Mouse (Mus musculus) liver, embryonic 11.5 days (tissue): ENCODE measurements around the gene Ppox. TPM values are rescaled to one million over a fixed set of nuclear protein-coding genes. Genes with fewer than 3 reads are reported as not detected.

Source experiments
- ATAC-seq: fragments of 200-750 bp; cut with Nextera tagmentation; replicated peaks from 2 replicates; pipeline ENCODE4 v1.8.0; 2017; ENCODE audit warnings: moderate number of reproducible peaks, mild to moderate bottlenecking, moderate TSS enrichment, moderate library complexity; ENCODE audit not compliant: low FRiP score
- DNase-seq: peaks from one replicate; pipeline ENCODE4 v3.0.0-alpha.2; 2017; ENCODE audit warnings: low spot score
- H3K27ac ChIP-seq: fragments of 300-500 bp; sonication (generic); 2 replicates; pipeline ENCODE4 v1.5.1; 2014; ENCODE audit warnings: mild to moderate bottlenecking, low read depth, low read length, control low read depth
- H3K27me3 ChIP-seq: fragments of 300-500 bp; sonication (generic); replicated peaks from 2 replicates; pipeline ENCODE4 v1.6.1; 2014; ENCODE audit warnings: low read length, mixed read lengths; ENCODE audit not compliant: control insufficient read depth, insufficient read depth
- H3K36me3 ChIP-seq: fragments of 300-500 bp; sonication (generic); 2 replicates; pipeline ENCODE4 v1.6.1; 2014; ENCODE audit warnings: mild to moderate bottlenecking, low read length, moderate library complexity, mixed read lengths; ENCODE audit not compliant: control insufficient read depth, insufficient read depth
- H3K4me1 ChIP-seq: fragments of 300-500 bp; sonication (generic); replicated peaks from 2 replicates; pipeline ENCODE4 v1.6.1; 2014; ENCODE audit warnings: low read length, mixed read lengths; ENCODE audit not compliant: control insufficient read depth, insufficient read depth
- H3K4me2 ChIP-seq: fragments of 300-500 bp; sonication (generic); 2 replicates; pipeline ENCODE4 v1.6.1; 2014; ENCODE audit warnings: mild to moderate bottlenecking, control low read depth, moderate library complexity
- H3K4me3 ChIP-seq: fragments of 300-500 bp; sonication (generic); 2 replicates; pipeline ENCODE4 v1.5.1; 2014; ENCODE audit warnings: low read depth, low read length, control low read depth
- H3K9ac ChIP-seq: fragments of 300-500 bp; sonication (generic); 2 replicates; pipeline ENCODE4 v1.6.1; 2014; ENCODE audit warnings: low read depth, low read length, control low read depth
- H3K9me3 ChIP-seq: fragments of 300-500 bp; sonication (generic); 2 replicates; pipeline ENCODE4 v1.6.1; 2016; ENCODE audit warnings: low read length, inconsistent platforms, mixed read lengths; ENCODE audit not compliant: control insufficient read depth
- WGBS: fragments of 180-500 bp; shearing (Covaris S2); extraction: QIAGEN DNeasy Blood & Tissue Kit; methylation state at CpG from one replicate; pipeline ENCODE4 v1.1.7; 2014; 5-methylcytosine and 5-hydroxymethylcytosine counted together
- polyA plus RNA-seq: library from polyadenylated mRNA; unstranded; fragments of >200 nt; fragmentation: Nextera tagmentation; extraction: Ambion mirVana; gene quantifications from 2 replicates; pipeline ENCODE4 v1.2.1, GENCODE M21; 2014

Ppox gene
- polyA plus RNA-seq, 1 experiment from 2014 or later, result 133 TPM

GRCm38 (mm10) chr1:171229750-171230149 lies 51.2 kb downstream of the Ppox start:
- Histone ChIP-seq H3K27me3 (no peaks in the 10 kb centered on the region), H3K9me3 (no peaks in the 10 kb centered on the region), H3K36me3 (peaks cover 3% of the 10 kb centered on the region; the same call in 1 of the 2 replicates), H3K4me3 (no peak overlapping the region), H3K9ac (no peak overlapping the region), H3K27ac (no peak overlapping the region), H3K4me2 (no peak overlapping the region), H3K4me1 (peaks cover 28% of the 10 kb centered on the region)
- DNase-seq, result no peak
- WGBS, result 67% methylated on average over 6 of the region's 6 CpGs
- ATAC-seq, result no peak

- peaks cover 15% of the 10 kb centered on the region for H3K4me1 ChIP-seq
- no peaks in the 10 kb centered on the region for H3K27me3 ChIP-seq
- ATAC-seq, result no peak
- H3K4me2 ChIP-seq, result no peak overlapping the region
- H3K27ac ChIP-seq, result no peak overlapping the region
- H3K36me3 ChIP-seq, result no peaks in the 10 kb centered on the region
- no peak for DNase-seq
- H3K9me3 ChIP-seq, result no peaks in the 10 kb centered on the region
- WGBS, result 52% methylated on average over 1 of the region's 1 CpGs
- no peak overlapping the region for H3K9ac ChIP-seq
- no peak overlapping the region for H3K4me3 ChIP-seq
Observed at GRCm38 (mm10) chr1:171227879-171228278, 53.1 kb downstream of the Ppox start.

GRCm38 (mm10) chr1:171226780-171227179 lies 54.2 kb downstream of the Ppox start:
- DNase-seq, result no peak
- Histone ChIP-seq H3K9me3 (no peaks in the 10 kb centered on the region), H3K9ac (no peak overlapping the region), H3K27me3 (no peaks in the 10 kb centered on the region), H3K27ac (no peak overlapping the region), H3K4me1 (peaks cover 5% of the 10 kb centered on the region; the same call in 1 of the 2 replicates), H3K4me3 (no peak overlapping the region), H3K4me2 (0 out of 2 replicates have a peak overlapping the region, but pooled peaks have one; percentile 20), H3K36me3 (no peaks in the 10 kb centered on the region)
- 51% methylated on average over 4 of the region's 4 CpGs for WGBS
- ATAC-seq, result no peak

Other genes with a start within 250 kb of the Ppox start
- gene Fcgr3, start 216.3 kb downstream of the Ppox start, polyA plus RNA-seq, result 28.7 and 29.8 TPM in 2 replicates
- gene Cfap126, start 167.3 kb downstream of the Ppox start, polyA plus RNA-seq, result 1.4 and 2.2 TPM in 2 replicates
- 261 and 281 TPM in 2 replicates for gene Sdhc, start 130.6 kb downstream of the Ppox start, polyA plus RNA-seq
- gene Mpz, start 130.5 kb downstream of the Ppox start, polyA plus RNA-seq, result 0.14 TPM in 1 of 2 replicates, not detected in the other
- gene Pcp4l1, start 84.9 kb downstream of the Ppox start, polyA plus RNA-seq, result 1.2 and 1.9 TPM in 2 replicates
- 0.16 TPM in 2 replicates for gene Nr1i3, start 67.2 kb downstream of the Ppox start, polyA plus RNA-seq
- 32.3 and 32.4 TPM in 2 replicates for gene Tomm40l, start 58.7 kb downstream of the Ppox start, polyA plus RNA-seq
- gene Apoa2, start 56.1 kb downstream of the Ppox start, polyA plus RNA-seq, result 2,189 and 2,339 TPM in 2 replicates
- 70.9 and 83.6 TPM in 2 replicates for gene Fcer1g, start 46.8 kb downstream of the Ppox start, polyA plus RNA-seq
- 1.6 and 2.0 TPM in 2 replicates for gene Adamts4, start 30.8 kb downstream of the Ppox start, polyA plus RNA-seq
- 256 and 262 TPM in 2 replicates for gene Ndufs2, start 29.8 kb downstream of the Ppox start, polyA plus RNA-seq
- 49.0 and 50.6 TPM in 2 replicates for gene B4galt3, start 10.9 kb downstream of the Ppox start, polyA plus RNA-seq
- gene Usp21, start 6.8 kb upstream of the Ppox start, polyA plus RNA-seq, result 51.0 and 53.1 TPM in 2 replicates
- 83.7 TPM in 2 replicates for gene Ufc1, start 13.8 kb upstream of the Ppox start, polyA plus RNA-seq
- 34.8 and 37.5 TPM in 2 replicates for gene Dedd, start 48.0 kb upstream of the Ppox start, polyA plus RNA-seq
- gene Nit1, start 64.5 kb upstream of the Ppox start, polyA plus RNA-seq, result 26.2 and 29.1 TPM in 2 replicates
- gene Pfdn2, start 64.5 kb upstream of the Ppox start, polyA plus RNA-seq, result 68.0 and 73.7 TPM in 2 replicates
- 0.66 and 0.77 TPM in 2 replicates for gene Klhdc9, start 79.6 kb upstream of the Ppox start, polyA plus RNA-seq
- 0.25 and 0.53 TPM in 2 replicates for gene Nectin4, start 88.9 kb upstream of the Ppox start, polyA plus RNA-seq
- gene Arhgap30, start 107.8 kb upstream of the Ppox start, polyA plus RNA-seq, result 3.5 and 3.8 TPM in 2 replicates
- 51.0 and 53.2 TPM in 2 replicates for gene Usf1, start 130.1 kb upstream of the Ppox start, polyA plus RNA-seq
- gene Tstd1, start 137.7 kb upstream of the Ppox start, polyA plus RNA-seq, result 1.6 and 1.7 TPM in 2 replicates
- 42.0 and 47.8 TPM in 2 replicates for gene F11r, start 156.3 kb upstream of the Ppox start, polyA plus RNA-seq
- 7.8 and 8.3 TPM in 2 replicates for gene Alyref2, start 222.3 kb upstream of the Ppox start, polyA plus RNA-seq